Mouse (Mus musculus): ENCODE results near the gene Ppp1r8.
A peak's percentile ranks its signal among the peaks of the same experiment; 100 is the strongest.
"Not testable (repeated sequence)": the region's sequence is repeated elsewhere in the genome, so short reads cannot be mapped to it uniquely, and the experiment has no call there.

Ppp1r8 gene

DNA sequence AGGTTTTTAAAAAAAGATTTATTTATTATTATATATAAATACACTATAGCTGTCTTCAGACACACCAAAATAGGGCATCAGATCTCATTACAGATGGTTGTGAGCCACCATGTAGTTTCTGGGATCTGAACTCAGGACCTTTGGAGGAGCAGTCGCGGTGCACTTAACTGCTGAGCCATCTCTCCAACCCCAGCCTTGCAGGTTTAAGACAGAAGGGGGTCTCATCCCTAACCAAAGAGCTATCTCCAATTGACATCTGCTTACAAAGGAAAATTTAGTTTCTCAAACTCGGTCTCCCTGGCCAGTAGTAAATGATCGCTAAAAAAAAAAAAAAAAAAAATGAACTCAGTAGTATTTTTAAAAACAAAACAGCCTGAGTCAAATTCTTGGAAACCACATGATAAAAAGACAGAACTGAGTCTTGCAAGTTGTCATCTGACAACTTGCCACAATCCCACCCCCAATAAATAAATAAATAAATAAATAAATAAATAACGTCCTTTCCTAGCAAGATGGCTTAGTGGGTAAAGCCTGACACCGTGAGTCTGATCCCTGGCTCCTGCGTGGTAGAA lies 36.3 kb downstream of the Ppp1r8 start:
- no peak for DNase-seq (ENCODE audit: low spot score)

DNA sequence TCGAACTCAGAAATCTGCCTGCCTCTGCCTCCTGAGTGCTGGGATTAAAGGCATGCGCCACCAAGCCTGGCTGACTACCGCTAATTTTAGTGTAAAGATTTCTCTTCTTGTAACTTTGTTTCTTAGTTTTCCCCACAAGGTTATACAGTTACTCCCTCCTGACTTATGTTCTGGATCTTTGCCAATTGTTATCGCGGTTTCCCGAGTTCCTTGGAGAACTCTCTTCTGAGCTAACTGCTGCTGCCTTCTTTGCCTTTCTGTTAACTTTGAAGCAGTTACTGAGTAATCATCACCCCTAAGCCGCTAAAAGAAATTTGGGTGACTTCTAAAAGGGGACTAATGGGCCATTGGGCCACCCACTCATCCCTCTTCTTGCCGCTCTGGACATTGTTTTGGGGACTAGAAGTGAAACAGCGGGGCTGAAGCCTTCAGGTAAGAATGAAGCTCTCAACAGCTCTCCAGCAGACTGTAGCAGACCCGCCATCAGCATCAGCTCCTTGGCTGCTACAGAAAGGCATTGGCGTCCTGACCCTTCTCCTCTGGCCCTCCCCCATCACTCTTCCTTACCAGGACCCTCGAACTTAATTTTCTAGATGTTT lies 37.3 kb downstream of the Ppp1r8 start:
- DNase-seq (ENCODE audit: low spot score): no peak

- no peak for DNase-seq (ENCODE audit: low spot score)
These were observed 37.8 kb downstream of the Ppp1r8 start for GRCm38 (mm10) chr4:132805146-132805545.

DNA sequence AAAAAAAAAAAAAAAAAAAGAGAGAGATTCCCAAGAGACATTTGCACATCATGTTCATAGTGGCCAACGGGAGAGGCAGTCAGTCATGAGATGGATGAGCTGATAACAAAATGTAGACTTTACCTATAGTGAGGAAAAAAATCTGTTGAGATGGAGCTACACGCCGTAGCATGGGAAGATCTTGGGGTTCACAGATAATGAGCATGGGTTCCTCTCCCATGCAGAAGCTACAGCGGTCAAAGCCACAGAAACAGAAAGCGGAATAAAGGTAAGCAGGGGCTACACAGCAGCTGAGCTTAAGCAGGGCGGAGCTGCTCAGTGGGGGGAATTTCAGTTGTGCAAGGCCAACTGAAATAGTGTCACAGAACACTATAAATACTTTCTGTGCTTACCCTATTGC lies 38.6 kb downstream of the Ppp1r8 start:
- no peak for DNase-seq (ENCODE audit: low spot score)

GRCm38 (mm10) chr4:132803876-132804275 lies 39.1 kb downstream of the Ppp1r8 start:
- DNase-seq (ENCODE audit: low spot score): no peak

- DNase-seq (ENCODE audit: low spot score): no peak
These were observed 39.8 kb downstream of the Ppp1r8 start for GRCm38 (mm10) chr4:132803212-132803611.

GRCm38 (mm10) chr4:132802171-132802637 lies 40.8 kb downstream of the Ppp1r8 start:
- no peak for DNase-seq (ENCODE audit: low spot score)

GRCm38 (mm10) chr4:132801176-132802077 lies 41.5 kb downstream of the Ppp1r8 start:
- no peak for DNase-seq (ENCODE audit: low spot score)

- no peak for DNase-seq (ENCODE audit: low spot score)
These were observed 43.1 kb downstream of the Ppp1r8 start for GRCm38 (mm10) chr4:132799845-132800244.

DNA sequence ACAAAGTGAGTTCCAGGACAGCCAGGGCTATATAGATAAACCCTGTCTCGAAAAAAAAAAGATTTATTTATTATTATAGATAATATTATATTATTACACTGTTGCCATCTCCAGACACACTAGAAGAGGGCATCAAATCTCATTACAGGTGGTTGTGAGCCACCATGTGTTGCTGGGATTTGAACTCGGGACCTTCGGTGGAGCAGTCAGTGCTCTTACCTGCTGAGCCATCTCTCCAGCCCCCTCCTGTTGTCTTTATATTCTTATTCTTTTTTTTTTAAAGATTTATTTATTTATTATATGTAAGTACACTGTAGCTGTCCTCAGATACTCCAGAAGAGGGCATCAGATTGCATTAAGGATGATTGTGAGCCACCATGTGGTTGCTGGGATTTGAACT lies 44.3 kb downstream of the Ppp1r8 start:
- DNase-seq (ENCODE audit: low spot score): not testable (repeated sequence)

GRCm38 (mm10) chr4:132798028-132798427 lies 44.9 kb downstream of the Ppp1r8 start:
- DNase-seq (ENCODE audit: low spot score): no peak

- no peak for DNase-seq (ENCODE audit: low spot score)
These were observed 45.5 kb downstream of the Ppp1r8 start for GRCm38 (mm10) chr4:132797461-132797860.

- DNase-seq (ENCODE audit: low spot score): peak; percentile 77
These were observed 46.6 kb downstream of the Ppp1r8 start, which contains the start of gene Themis2 for GRCm38 (mm10) chr4:132796196-132796886. Gene Themis2 (minus strand): TSS chr4:132796387.

- DNase-seq (ENCODE audit: low spot score): no peak
These were observed 47.8 kb downstream of the Ppp1r8 start for GRCm38 (mm10) chr4:132795171-132795570.

- DNase-seq (ENCODE audit: low spot score): no peak
These were observed 48.2 kb downstream of the Ppp1r8 start for GRCm38 (mm10) chr4:132794760-132795159.

DNA sequence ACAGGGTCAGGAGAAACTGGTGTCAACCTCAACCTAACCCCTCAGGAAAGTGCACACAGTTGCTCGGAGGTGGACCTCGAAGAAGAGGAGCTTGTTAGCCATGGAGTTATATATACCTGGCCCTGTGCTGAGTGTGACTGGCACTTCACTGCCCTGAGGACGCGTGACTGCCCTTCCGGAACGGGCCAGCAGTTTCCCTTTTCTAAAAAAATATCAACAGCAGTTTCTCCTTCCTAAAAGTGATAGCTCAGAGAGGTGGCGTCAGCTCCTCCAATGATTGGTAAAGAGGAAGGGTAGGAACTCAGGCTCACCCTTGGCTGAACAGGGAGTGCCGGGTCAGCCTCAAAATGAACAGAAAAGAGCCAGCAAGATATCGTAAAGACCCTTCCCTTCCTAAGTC lies 48.9 kb downstream of the Ppp1r8 start:
- no peak for DNase-seq (ENCODE audit: low spot score)

DNA sequence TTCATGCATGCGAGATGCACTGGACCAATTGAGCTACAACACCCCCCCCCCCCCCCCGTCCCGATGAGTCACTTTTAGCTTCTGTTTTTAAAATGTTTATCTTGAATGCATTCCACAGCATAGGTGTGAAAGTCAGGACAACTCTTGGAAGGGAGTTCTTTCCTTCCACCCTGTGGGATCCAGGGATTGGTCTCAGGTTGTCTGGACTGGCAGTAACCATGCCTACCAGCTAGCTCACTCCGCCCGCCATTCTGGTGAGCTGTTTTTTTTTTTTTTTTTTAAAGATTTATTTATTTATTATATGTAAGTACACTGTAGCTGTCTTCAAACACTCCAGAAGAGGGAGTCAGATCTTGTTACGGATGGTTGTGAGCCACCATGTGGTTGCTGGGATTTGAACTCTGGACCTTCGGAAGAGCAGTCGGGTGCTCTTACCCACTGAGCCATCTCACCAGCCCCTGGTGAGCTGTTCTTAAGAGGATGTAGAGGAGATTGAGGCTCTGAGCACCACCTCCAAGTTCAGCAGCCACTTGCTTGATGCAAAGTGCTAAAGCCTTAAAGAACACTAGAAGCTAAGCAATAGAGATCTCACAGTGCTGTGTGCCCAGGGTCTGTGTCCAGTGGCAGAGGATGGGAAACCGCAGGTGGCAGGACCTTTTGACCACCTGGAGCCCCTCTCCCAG lies 49.5 kb downstream of the Ppp1r8 start:
- not testable (repeated sequence) for DNase-seq (ENCODE audit: low spot score)

DNA sequence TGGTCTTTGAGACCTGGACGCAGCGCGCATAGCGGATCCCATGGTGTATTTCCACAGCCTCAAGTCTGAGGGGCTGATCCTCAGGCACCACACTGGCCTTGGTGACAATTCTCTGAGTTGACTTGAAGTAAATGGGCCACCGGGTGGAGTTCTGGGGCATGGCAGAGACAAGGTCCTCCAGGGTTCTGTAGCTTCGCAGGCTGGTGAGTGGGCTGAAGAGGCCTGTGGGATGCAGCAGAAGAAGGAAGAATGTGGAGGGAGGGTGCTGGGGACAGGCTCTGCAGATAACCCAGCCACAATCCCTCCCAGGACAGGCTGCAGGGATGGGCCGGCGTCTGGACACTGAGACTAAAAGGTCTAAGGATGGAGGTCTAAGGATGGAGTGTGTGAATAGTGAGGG lies 53.2 kb downstream of the Ppp1r8 start:
- no peak for DNase-seq (ENCODE audit: low spot score)

DNA sequence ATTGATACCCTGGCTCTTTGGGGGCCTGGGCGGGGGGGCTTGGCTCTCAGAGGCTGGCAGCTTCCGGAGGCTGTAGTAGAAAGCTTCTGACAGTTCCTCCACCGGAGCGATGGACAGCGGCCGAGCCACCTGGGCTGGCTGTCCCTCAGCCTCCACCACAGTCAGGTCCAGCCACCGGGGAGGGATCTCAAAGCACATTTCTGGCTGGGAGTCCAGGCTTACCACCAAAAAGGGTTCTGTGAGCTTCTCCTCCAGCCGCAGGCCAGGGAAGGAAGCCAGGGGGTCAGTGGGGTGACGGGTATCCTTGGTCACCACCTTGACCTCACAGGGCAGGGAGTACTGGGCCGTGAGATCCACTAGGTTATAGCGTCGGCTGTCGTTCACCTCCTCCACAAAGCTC lies 57.7 kb downstream of the Ppp1r8 start:
- no peak for DNase-seq (ENCODE audit: low spot score)

- DNase-seq (ENCODE audit: low spot score): no peak
These were observed 59.2 kb downstream of the Ppp1r8 start for GRCm38 (mm10) chr4:132783732-132784131.

GRCm38 (mm10) chr4:132780288-132780687 lies 62.7 kb downstream of the Ppp1r8 start:
- DNase-seq (ENCODE audit: low spot score): no peak

Data from ovary, postnatal 36 days (tissue).